Mouse (Mus musculus) gastrocnemius, adult 2 months (tissue): Measurements from ENCODE around the gene Pard3. TPM values are rescaled to one million over a fixed set of nuclear protein-coding genes. Genes with fewer than 3 reads are reported as not detected.
A peak's percentile ranks its signal among the peaks of the same experiment; 100 is the strongest.

ENCODE experiments used
- DNase-seq: peaks from one replicate; pipeline ENCODE4 v3.0.0; 2022
- H3K27ac ChIP-seq: fragments of 200-600 bp; 2 replicates; pipeline ENCODE4 v1.8.1; 2022; ENCODE audit warnings: mild to moderate bottlenecking
- H3K4me3 ChIP-seq: fragments of 200-600 bp; 2 replicates; pipeline ENCODE4 v1.8.1; 2022; ENCODE audit warnings: mild to moderate bottlenecking, moderate library complexity
- CTCF ChIP-seq: fragments of 200-600 bp; IDR thresholded peaks from 2 replicates; pipeline ENCODE4 v1.8.1; 2022; ENCODE audit warnings: antibody characterized with exemption, mild to moderate bottlenecking, moderate library complexity
- intact Hi-C: fragments of 180-260 bp; cut with DNase I; formaldehyde crosslinking; loops from one replicate; pipeline ENCODE4 v1.15.1; 2025
- total RNA-seq, 2 experiments: library from RNA; stranded (reverse); gene quantifications; 2 replicates each; pipeline ENCODE4 v1.2.3; 2021

Gene Pard3
- total RNA-seq, 2 experiments from 2014 or later = 29.8 to 30.2 TPM

- DNase-seq = no peak
- intact Hi-C loops = no loop called here
- TF ChIP-seq CTCF = no peak
- Histone ChIP-seq H3K27ac (peak overlapping the region; percentile 20; the same call in 1 of the 2 replicates), H3K4me3 (no peak overlapping the region)
Measured at GRCm38 (mm10) chr8:127302847-127303445, 239.3 kb downstream of the Pard3 start.

- no peak for TF ChIP-seq CTCF
- DNase-seq = no peak
- H3K4me3 ChIP-seq = no peak overlapping the region
- no peak overlapping the region for H3K27ac ChIP-seq
- intact Hi-C loops = no loop called here
Measured at GRCm38 (mm10) chr8:127307026-127307425, 243.3 kb downstream of the Pard3 start.

- no peak overlapping the region for H3K4me3 ChIP-seq
- intact Hi-C loops = no loop called here
- TF ChIP-seq CTCF = no peak
- DNase-seq = no peak
- H3K27ac ChIP-seq = no peak overlapping the region
Measured at GRCm38 (mm10) chr8:127309363-127309762, 245.7 kb downstream of the Pard3 start.

- TF ChIP-seq CTCF = no peak
- intact Hi-C loops = no loop called here
- H3K4me3 ChIP-seq = no peak overlapping the region
- no peak for DNase-seq
- H3K27ac ChIP-seq = no peak overlapping the region
Measured at GRCm38 (mm10) chr8:127315811-127316210, 252.1 kb downstream of the Pard3 start.

GRCm38 (mm10) chr8:127317914-127318313, 254.2 kb downstream of the Pard3 start:
- DNase-seq = no peak
- Histone ChIP-seq H3K4me3 (no peak overlapping the region), H3K27ac (peak overlapping the region; percentile 63; the same call in 1 of the 2 replicates)
- intact Hi-C loops = no loop called here
- no peak for TF ChIP-seq CTCF

GRCm38 (mm10) chr8:127318377-127319159, 254.9 kb downstream of the Pard3 start:
- TF ChIP-seq CTCF = no peak
- H3K27ac ChIP-seq = peak overlapping the region; percentile 63
- H3K4me3 ChIP-seq = peak overlapping the region; percentile 14; the same call in 1 of the 2 replicates
- intact Hi-C loops = no loop called here
- DNase-seq = peak; percentile 68

GRCm38 (mm10) chr8:127320930-127321329, 257.2 kb downstream of the Pard3 start:
- no peak for DNase-seq
- Histone ChIP-seq H3K4me3 (no peak overlapping the region), H3K27ac (no peak overlapping the region)
- intact Hi-C loops = no loop called here
- TF ChIP-seq CTCF = no peak

- H3K27ac ChIP-seq = no peak overlapping the region
- intact Hi-C loops = no loop called here
- no peak overlapping the region for H3K4me3 ChIP-seq
- no peak for DNase-seq
- no peak for TF ChIP-seq CTCF
Measured at GRCm38 (mm10) chr8:127323583-127324360, 260.1 kb downstream of the Pard3 start.

GRCm38 (mm10) chr8:127324836-127325570, 261.3 kb downstream of the Pard3 start:
- no peak for DNase-seq
- no peak for TF ChIP-seq CTCF
- no peak overlapping the region for H3K4me3 ChIP-seq
- intact Hi-C loops = no loop called here
- no peak overlapping the region for H3K27ac ChIP-seq

GRCm38 (mm10) chr8:127325749-127326148, 262.1 kb downstream of the Pard3 start:
- no peak for DNase-seq
- intact Hi-C loops = no loop called here
- H3K27ac ChIP-seq = no peak overlapping the region
- TF ChIP-seq CTCF = no peak
- H3K4me3 ChIP-seq = no peak overlapping the region

GRCm38 (mm10) chr8:127330258-127331187, 266.8 kb downstream of the Pard3 start:
- intact Hi-C loops = loop anchor here (2.0 to 10.0 kb wide), 3 partner anchors 270 to 1164 kb away; no protein-coding TSS in a partner anchor
- Histone ChIP-seq H3K4me3 (no peak overlapping the region), H3K27ac (no peak overlapping the region)
- no peak for DNase-seq
- no peak for TF ChIP-seq CTCF
